In genomic region chr11:103052078-103052477, GRCm38 (mm10) we compare ENCODE assay signal across 17 mouse cellular contexts. TPM values are rescaled to one million over a fixed set of nuclear protein-coding genes. Genes with fewer than 3 reads are reported as not detected.
A peak's percentile ranks its signal among the peaks of the same experiment; 100 is the strongest.
DNase-seq lines count a peak whose midpoint lies in the region; TF ChIP-seq lines count a peak whose summit lies in the region.
"Had no signal": no experiment of that assay in that cellular context is flagged by ENCODE, and none has a peak within 500 bp of the region (broad histone marks: within the 10 kb centered on the region; RNA-seq: fewer than 3 reads in every experiment).

No protein-coding gene starts in this region.

- TF ChIP-seq EP300 in heart, adult 2 months (IDR thresholded peaks at IDR 0.05; ENCODE audit: insufficient read depth, low read depth, low read length) = no peak

- H3K79me2 ChIP-seq in heart, adult 2 months (replicated peaks; ENCODE audit: control insufficient read depth, insufficient read depth, low read length) = no peaks in the 10 kb centered on the region

- 79% methylated on average over 6 of the region's 6 CpGs for WGBS in heart, adult 2 months
- WGBS in small intestine, adult 2 months = 90% methylated on average over 6 of the region's 6 CpGs

- no peak for TF ChIP-seq CTCF in heart, adult 2 months (IDR thresholded peaks at IDR 0.05)
- no peak for TF ChIP-seq CTCF in layer of hippocampus, adult 2 months (conservative IDR thresholded peaks at IDR 0.05)
- TF ChIP-seq CTCF in small intestine, adult 2 months (IDR thresholded peaks at IDR 0.05; ENCODE audit: extremely low read depth, insufficient read length, insufficient replicate concordance, low read depth, low read length) = no peak

- H3K27me3 ChIP-seq in heart, adult 2 months (ENCODE audit: control insufficient read depth, insufficient read depth, low read length) = no peaks in the 10 kb centered on the region
- no peaks in the 10 kb centered on the region for H3K27me3 ChIP-seq in small intestine, adult 2 months (ENCODE audit: control insufficient read depth, insufficient read depth, low read length)
- H3K27me3 ChIP-seq: embryonic facial prominence, embryonic 15.5 days; forebrain, embryonic 13.5 days; hindbrain, embryonic 15.5 days; liver, embryonic 13.5 days; lung, embryonic 15.5 days; megakaryocyte, embryonic 14.5 days; neural tube, embryonic 12.5 days had no signal

- H3K4me1 ChIP-seq in heart, adult 2 months (ENCODE audit: control insufficient read depth, insufficient read depth, low read length) = peaks cover 12% of the 10 kb centered on the region
- H3K4me1 ChIP-seq in brown adipose tissue, adult 24 weeks (ENCODE audit: control insufficient read depth, insufficient read depth, insufficient read length, low read length) = no peaks in the 10 kb centered on the region; the same call in 1 of the 2 replicates
- H3K4me1 ChIP-seq in small intestine, adult 2 months (ENCODE audit: control insufficient read depth, insufficient read depth, insufficient read length, low read length) = 0 out of 2 replicates have a peak, but pooled peaks cover 2% of the 10 kb centered on the region
- H3K4me1 ChIP-seq: forebrain, embryonic 13.5 days; hindbrain, embryonic 15.5 days; liver, embryonic 13.5 days; lung, embryonic 15.5 days; neural tube, embryonic 12.5 days had no signal

- peak overlapping the region; percentile 86 for H3K27ac ChIP-seq in heart, adult 2 months
- H3K27ac ChIP-seq in layer of hippocampus, adult 2 months = peak overlapping the region; percentile 78
- 0 out of 2 replicates have a peak overlapping the region, but pooled peaks have one; percentile 19 for H3K27ac ChIP-seq in brown adipose tissue, adult 24 weeks (replicated peaks; ENCODE audit: low read depth, low read length)
- H3K27ac ChIP-seq in small intestine, adult 2 months (ENCODE audit: insufficient read depth, low read depth, low read length) = peak overlapping the region; percentile 71
- H3K27ac ChIP-seq: embryonic facial prominence, embryonic 15.5 days; forebrain, embryonic 13.5 days; hindbrain, embryonic 15.5 days; liver, embryonic 13.5 days; lung, embryonic 15.5 days; neural tube, embryonic 12.5 days had no signal

- peaks cover 8% of the 10 kb centered on the region for H3K36me3 ChIP-seq in heart, adult 2 months (ENCODE audit: control insufficient read depth, insufficient read depth, low read length)
- peaks cover 57% of the 10 kb centered on the region for H3K36me3 ChIP-seq in small intestine, adult 2 months (ENCODE audit: control insufficient read depth, insufficient read depth, low read length)

- no peak overlapping the region for H3K4me3 ChIP-seq in heart, adult 2 months
- no peak overlapping the region for H3K4me3 ChIP-seq in layer of hippocampus, adult 2 months
- H3K4me3 ChIP-seq in brown adipose tissue, adult 24 weeks (ENCODE audit: insufficient read depth, low read depth, low read length) = no peak overlapping the region
- H3K4me3 ChIP-seq in small intestine, adult 2 months (ENCODE audit: low read depth, low read length) = no peak overlapping the region
- H3K4me3 ChIP-seq: embryonic facial prominence, embryonic 15.5 days; forebrain, embryonic 13.5 days; hindbrain, embryonic 15.5 days; liver, embryonic 13.5 days; lung, embryonic 15.5 days; megakaryocyte, embryonic 14.5 days; neural tube, embryonic 12.5 days had no signal

- H3K9ac ChIP-seq in heart, adult 2 months (ENCODE audit: low read depth, low read length) = peak overlapping the region; percentile 42
- H3K9ac ChIP-seq: embryonic facial prominence, embryonic 15.5 days; forebrain, embryonic 13.5 days; hindbrain, embryonic 15.5 days; liver, embryonic 13.5 days; lung, embryonic 15.5 days; neural tube, embryonic 12.5 days had no signal

- TF ChIP-seq POLR2A in heart, adult 2 months (IDR thresholded peaks at IDR 0.05; ENCODE audit: insufficient read depth, low read depth, low read length) = no peak
- TF ChIP-seq POLR2A in small intestine, adult 2 months (IDR thresholded peaks at IDR 0.05; ENCODE audit: low read depth, low read length) = no peak

- intact Hi-C loops in heart, adult 2 months (cut with DNase I) = loop anchor here (5.0 kb wide), 1 partner anchor 55 kb away; no protein-coding TSS in a partner anchor
- intact Hi-C loops in heart, postnatal 25 days (cut with DNase I) = loop anchor here (2.0 kb wide), 1 partner anchor 57 kb away; no protein-coding TSS in a partner anchor

- no peak for DNase-seq in heart, adult 2 months
- DNase-seq in heart, postnatal 25 days (ENCODE audit: low spot score) = no peak
- no peak for DNase-seq in layer of hippocampus, adult 2 months (ENCODE audit: low spot score in 2 of 2)
- no peak for DNase-seq in layer of hippocampus, adult 9-10 months (ENCODE audit: low spot score)
- DNase-seq in urinary bladder, adult 2 months (ENCODE audit: low spot score) = no peak
- DNase-seq: adrenal gland, postnatal 25 days; liver, embryonic 13.5 days; right cerebral cortex, postnatal 14 days; thymus, postnatal 25 days had no signal

RNA-seq across cellular contexts. Expression of gene Dcakd, which starts 23.9 kb away (rescaled TPM):
- 10 to 100 TPM; 69.3 to 75.0 TPM for total RNA-seq in heart, adult 2 months (2021)
- polyA plus RNA-seq in heart, adult 2 months (2012; rRNA removed) = 122 and 139 TPM in 2 replicates
- total RNA-seq in heart, postnatal 25 days (2021) = 10 to 100 TPM; 83.5 to 84.3 TPM
- total RNA-seq in layer of hippocampus, adult 2 months (2021) = 10 to 100 TPM; 77.1 to 80.3 TPM
- 25.6 and 25.9 TPM in 2 replicates for polyA plus RNA-seq in brown adipose tissue, adult 24 weeks (2012; ENCODE audit: insufficient read depth, insufficient read length, missing spikeins)
- polyA plus RNA-seq in small intestine, adult 2 months (2012; rRNA removed) = 29.3 and 57.7 TPM in 2 replicates
- 42.8 and 43.1 TPM in 2 replicates for polyA plus RNA-seq in urinary bladder, adult 2 months (2012; rRNA removed)

RNA-seq across cellular contexts. Expression of gene Nmt1, which starts 24.1 kb away (rescaled TPM):
- total RNA-seq in heart, adult 2 months (2021) = 10 to 100 TPM; 60.5 to 67.2 TPM
- 37.1 and 55.3 TPM in 2 replicates for polyA plus RNA-seq in heart, adult 2 months (2012; rRNA removed)
- total RNA-seq in heart, postnatal 25 days (2021) = 10 to 100 TPM; 65.2 to 66.1 TPM
- total RNA-seq in layer of hippocampus, adult 2 months (2021) = 100 to 1,000 TPM; 169 to 173 TPM
- 52.6 and 57.2 TPM in 2 replicates for polyA plus RNA-seq in brown adipose tissue, adult 24 weeks (2012; ENCODE audit: insufficient read depth, insufficient read length, missing spikeins)
- polyA plus RNA-seq in small intestine, adult 2 months (2012; rRNA removed) = 16.8 and 34.1 TPM in 2 replicates
- polyA plus RNA-seq in urinary bladder, adult 2 months (2012; rRNA removed) = 53.5 and 57.6 TPM in 2 replicates

RNA-seq across cellular contexts. Expression of gene Plcd3, which starts 49.4 kb away (rescaled TPM):
- total RNA-seq in heart, adult 2 months (2021) = 10 to 100 TPM; 13.7 to 14.0 TPM
- polyA plus RNA-seq in heart, adult 2 months (2012; rRNA removed) = 20.6 and 22.3 TPM in 2 replicates
- 10 to 100 TPM; 14.7 to 16.3 TPM for total RNA-seq in heart, postnatal 25 days (2021)
- 10 to 100 TPM in 1 of 2 experiments, 1 to 10 TPM in 1; 9.3 to 10.2 TPM for total RNA-seq in layer of hippocampus, adult 2 months (2021)
- polyA plus RNA-seq in brown adipose tissue, adult 24 weeks (2012; ENCODE audit: insufficient read depth, insufficient read length, missing spikeins) = 6.1 and 6.2 TPM in 2 replicates
- polyA plus RNA-seq in small intestine, adult 2 months (2012; rRNA removed) = 3.1 and 4.8 TPM in 2 replicates
- polyA plus RNA-seq in urinary bladder, adult 2 months (2012; rRNA removed) = 30.9 and 36.8 TPM in 2 replicates

RNA-seq across cellular contexts. Expression of gene Acbd4, which starts 49.4 kb away (rescaled TPM):
- total RNA-seq in heart, adult 2 months (2021) = 10 to 100 TPM; 27.8 to 38.1 TPM
- polyA plus RNA-seq in heart, adult 2 months (2012; rRNA removed) = 27.5 and 27.8 TPM in 2 replicates
- total RNA-seq in heart, postnatal 25 days (2021) = 10 to 100 TPM; 36.7 to 39.0 TPM
- total RNA-seq in layer of hippocampus, adult 2 months (2021) = 10 to 100 TPM; 87.1 to 91.0 TPM
- polyA plus RNA-seq in brown adipose tissue, adult 24 weeks (2012; ENCODE audit: insufficient read depth, insufficient read length, missing spikeins) = 95.3 and 183 TPM in 2 replicates
- 89.3 and 234 TPM in 2 replicates for polyA plus RNA-seq in small intestine, adult 2 months (2012; rRNA removed)
- polyA plus RNA-seq in urinary bladder, adult 2 months (2012; rRNA removed) = 59.4 and 76.0 TPM in 2 replicates

Comparison
In these comparisons a context has a peak if more than half of its experiments do, and no peak if none do; other contexts are left out.
1. H3K27ac ChIP-seq: peak in every context shown above with its lines; median percentile 86 in heart, adult 2 months; 78 in layer of hippocampus, adult 2 months; 71 in small intestine, adult 2 months; 19 in brown adipose tissue, adult 24 weeks.